Mouse (Mus musculus) erythroblast, embryonic 14.5 days (primary cell): ENCODE measurements around the gene Slc25a38.

Source experiments
- GATA1 ChIP-seq: IDR thresholded peaks from 2 replicates; pipeline ENCODE4 v1.6.1; 2012; ENCODE audit warnings: low read length, inconsistent platforms, mixed read lengths
- TAL1 ChIP-seq: IDR thresholded peaks from 3 replicates; pipeline ENCODE4 v1.6.1; 2012; ENCODE audit warnings: low read length, inconsistent platforms, mixed read lengths

DNA sequence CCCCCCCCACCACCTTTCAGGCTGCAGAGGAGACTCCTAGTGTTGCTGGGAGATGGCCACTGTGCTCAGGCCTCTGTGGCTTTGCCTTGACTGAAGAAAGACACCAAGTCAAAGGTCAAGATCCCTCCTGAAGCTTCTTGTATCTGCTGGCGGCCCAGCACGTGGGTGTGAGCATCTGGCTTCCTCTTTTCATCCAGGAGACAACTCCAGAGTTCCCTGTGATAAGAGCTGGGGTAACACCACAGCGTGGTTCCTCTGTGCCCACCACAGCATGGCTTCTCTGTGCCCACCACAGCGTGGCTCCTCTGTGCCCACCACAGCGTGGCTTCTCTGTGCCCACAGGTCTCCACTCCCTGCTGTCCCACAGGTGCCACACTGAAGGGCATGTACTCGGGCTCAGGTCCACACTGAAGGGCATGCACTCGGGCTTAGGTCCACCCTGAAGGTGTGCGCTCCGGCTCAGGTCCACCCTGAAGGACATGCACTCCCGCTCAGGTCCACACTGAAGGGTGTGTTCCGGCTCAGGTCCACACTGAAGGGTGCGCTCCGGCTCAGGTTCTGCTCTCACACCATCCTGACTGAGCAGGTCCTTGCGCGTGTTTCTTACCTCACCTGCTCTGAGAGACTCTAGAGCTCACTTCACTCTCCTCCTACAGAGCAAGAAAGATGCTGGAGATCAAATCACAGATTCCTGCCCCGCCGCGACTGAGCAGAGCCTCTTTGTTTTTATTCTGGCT is 26.8 kb upstream of the Slc25a38 start:
- TF ChIP-seq GATA1 (no peak), TAL1 (no peak)
